Comparison of ENCODE assay signal across 8 mouse cellular contexts in genomic region chr4:46450519-46451131, GRCm38 (mm10). TPM values are rescaled to one million over a fixed set of nuclear protein-coding genes. Genes with fewer than 3 reads are reported as not detected.
A peak's percentile ranks its signal among the peaks of the same experiment; 100 is the strongest.
DNase-seq lines count a peak whose midpoint lies in the region; TF ChIP-seq lines count a peak whose summit lies in the region.

Gene Anp32b, plus strand, starts transcription at chr4:46450902.

- peaks cover 5% of the 10 kb centered on the region for H3K36me3 ChIP-seq in megakaryocyte, embryonic 14.5 days (replicated peaks; ENCODE audit: low read length)

- H3K27ac ChIP-seq in gastrocnemius, adult 2 months: peak within 1 kb of the TSS; percentile 98

- H3K27me3 ChIP-seq in megakaryocyte, embryonic 14.5 days (replicated peaks): no peaks in the 10 kb centered on the region

- intact Hi-C loops in gastrocnemius, adult 2 months (cut with DNase I): loop anchor here (2.0 kb wide), 1 partner anchor 60 kb away; no protein-coding TSS in a partner anchor

- H3K4me1 ChIP-seq in megakaryocyte, embryonic 14.5 days: peaks cover 68% of the 10 kb centered on the region

- peak; percentile 83 for DNase-seq in WW6 (ENCODE audit: low read depth, low spot score)
- peak; percentile 90 to 98 for DNase-seq in cerebellum, postnatal 4 days (ENCODE audit: low spot score in 2 of 2)
- DNase-seq in gastrocnemius, adult 2 months: peak; percentile 96
- peak; percentile 41 for DNase-seq in hindlimb bud, embryonic 11.5 days (ENCODE audit: extremely low spot score, low read depth, low spot score)
- DNase-seq in left cerebral cortex, adult 8-10 months (ENCODE audit: low spot score in 2 of 2): peak; percentile 85 to 87
- peak; percentile 94 to 95 for DNase-seq in right cerebral cortex, postnatal 10 days (ENCODE audit: low spot score in 2 of 2)
- DNase-seq in urinary bladder, postnatal 25 days (ENCODE audit: low spot score): peak; percentile 94

- no peaks in the 10 kb centered on the region for H3K9me3 ChIP-seq in megakaryocyte, embryonic 14.5 days

- TF ChIP-seq CTCF in gastrocnemius, adult 2 months (IDR thresholded peaks at IDR 0.05): peak; percentile 81

- H3K4me3 ChIP-seq in gastrocnemius, adult 2 months: peak within 1 kb of the TSS; percentile 96
- peak within 1 kb of the TSS; percentile 94 for H3K4me3 ChIP-seq in megakaryocyte, embryonic 14.5 days (replicated peaks)

RNA-seq across cellular contexts. Expression of gene Anp32b, which starts in this region (rescaled TPM):
- 10 to 100 TPM; 62.7 to 65.8 TPM for total RNA-seq in gastrocnemius, adult 2 months (2021)
- total RNA-seq in left cerebral cortex, adult 8-10 months (2022): 10 to 100 TPM; 51.0 to 60.2 (median 55.9) TPM
- 638 and 1,212 TPM in 2 replicates for polyA plus RNA-seq in megakaryocyte, embryonic 14.5 days (2012; ENCODE audit: insufficient read depth, low replicate concordance)

Comparison
In these comparisons a context has a peak if more than half of its experiments do, and no peak if none do; other contexts are left out.
1. Peak in every context shown above with its lines: DNase-seq, H3K4me3 ChIP-seq and H3K27ac ChIP-seq.
2. DNase-seq: peak in every context shown above with its lines; median percentile 96 in gastrocnemius, adult 2 months; 94 in right cerebral cortex, postnatal 10 days; 94 in cerebellum, postnatal 4 days; 94 in urinary bladder, postnatal 25 days; 86 in left cerebral cortex, adult 8-10 months; 83 in WW6; 41 in hindlimb bud, embryonic 11.5 days.